Mouse (Mus musculus) c-Kit-positive CD71-positive TER-119-negative erythroid progenitor cells, embryonic 14.5 days (primary cell): ENCODE measurements around the gene Krtcap2.

Experiments used
- DNase-seq: peaks from one replicate; pipeline ENCODE4 v3.0.0-alpha.2; 2013; ENCODE audit warnings: low read depth

The Krtcap2 gene

GRCm38 (mm10) chr3:89225321-89225815 lies 20.4 kb upstream of the Krtcap2 start:
- DNase-seq: no peak

- DNase-seq: no peak
Measured at GRCm38 (mm10) chr3:89225918-89226317, 19.8 kb upstream of the Krtcap2 start.

DNA sequence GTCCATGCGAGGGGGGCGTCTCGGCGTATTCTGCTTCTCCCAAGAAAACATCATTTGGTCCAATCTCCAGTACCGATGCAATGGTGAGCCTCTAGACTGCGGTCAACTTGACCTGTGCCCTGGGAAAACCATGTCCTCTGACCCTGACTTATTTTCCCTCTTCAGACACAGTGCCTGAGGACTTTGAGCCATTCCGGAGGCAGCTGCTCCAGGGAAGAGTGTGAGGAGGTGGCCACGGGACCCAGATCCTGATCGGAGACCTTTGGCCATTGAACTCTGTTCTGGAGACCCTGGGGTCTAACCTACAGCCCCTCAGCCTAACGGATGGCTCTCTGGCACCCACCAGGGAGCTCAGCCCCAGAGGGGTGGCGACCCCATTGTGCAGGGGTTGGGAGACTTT lies 19.4 kb upstream of the Krtcap2 start:
- no peak for DNase-seq

DNA sequence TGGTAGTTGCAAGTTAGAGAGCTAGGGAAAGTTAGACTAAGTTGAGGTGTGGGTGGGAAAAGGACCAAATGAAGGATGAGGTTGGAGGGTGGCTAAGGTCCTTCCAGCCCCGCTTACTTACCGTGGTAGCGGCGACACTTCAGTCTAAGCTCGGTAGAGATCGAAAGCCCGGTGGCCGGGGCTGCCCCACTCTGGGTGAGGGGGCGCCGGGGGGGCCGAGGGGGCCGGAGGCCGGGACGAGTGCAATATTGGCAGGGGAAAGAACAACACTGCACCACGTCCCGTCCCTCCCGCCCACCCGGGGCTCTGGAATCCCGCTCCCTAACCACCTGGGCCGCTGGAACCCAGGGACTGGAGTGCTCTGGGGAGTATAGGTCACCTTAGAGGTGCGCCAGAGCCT lies 18.9 kb upstream of the Krtcap2 start, which contains the start of gene Mtx1:
TSS of gene Mtx1 (minus strand) at position 189 of the 400 bp plus-strand sequence.
- DNase-seq: no peak

- peak; percentile 72 for DNase-seq
Measured at GRCm38 (mm10) chr3:89227307-89228179, 18.2 kb upstream of the Krtcap2 start.

DNA sequence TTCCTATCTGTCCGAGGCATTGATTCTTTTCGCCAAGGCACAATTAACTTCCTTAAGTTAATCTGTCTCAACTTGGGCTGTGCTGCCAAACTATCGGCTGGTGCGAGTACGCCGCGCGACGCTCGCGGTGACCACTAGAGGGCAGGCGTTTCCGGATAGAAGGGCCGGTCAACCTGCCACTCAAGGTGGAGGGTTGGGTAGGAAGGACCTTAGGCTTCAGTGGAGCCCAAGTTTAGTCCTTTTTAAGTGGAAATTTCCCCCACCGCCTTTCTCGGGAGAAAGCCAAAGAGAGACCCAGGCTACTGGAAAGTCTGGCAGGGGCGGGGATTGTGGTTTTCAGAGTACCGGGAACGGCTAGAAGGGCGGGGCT lies 17.6 kb upstream of the Krtcap2 start:
- peak; percentile 74 for DNase-seq

DNA sequence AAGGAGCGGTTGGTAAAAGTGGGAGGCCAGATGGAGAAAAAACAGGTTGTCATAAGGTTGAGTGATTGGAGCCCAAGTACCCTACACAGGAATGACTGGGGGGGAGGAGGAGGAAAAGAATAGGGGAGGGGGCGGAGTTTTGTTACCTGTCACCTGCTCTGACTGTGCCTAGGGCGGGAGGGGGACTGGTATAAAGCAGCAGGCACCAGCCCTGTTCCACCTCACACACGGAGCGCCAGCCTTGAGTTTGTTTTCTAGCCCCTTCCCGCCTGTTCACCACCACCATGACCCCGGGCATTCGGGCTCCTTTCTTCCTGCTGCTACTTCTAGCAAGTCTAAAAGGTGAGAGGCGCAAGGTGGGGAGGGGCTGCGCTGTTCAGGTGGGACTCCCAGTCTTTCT lies 16.9 kb upstream of the Krtcap2 start, which contains the start of gene Muc1:
TSS of gene Muc1 (plus strand) at position 222 of the 400 bp plus-strand sequence.
- no peak for DNase-seq

DNA sequence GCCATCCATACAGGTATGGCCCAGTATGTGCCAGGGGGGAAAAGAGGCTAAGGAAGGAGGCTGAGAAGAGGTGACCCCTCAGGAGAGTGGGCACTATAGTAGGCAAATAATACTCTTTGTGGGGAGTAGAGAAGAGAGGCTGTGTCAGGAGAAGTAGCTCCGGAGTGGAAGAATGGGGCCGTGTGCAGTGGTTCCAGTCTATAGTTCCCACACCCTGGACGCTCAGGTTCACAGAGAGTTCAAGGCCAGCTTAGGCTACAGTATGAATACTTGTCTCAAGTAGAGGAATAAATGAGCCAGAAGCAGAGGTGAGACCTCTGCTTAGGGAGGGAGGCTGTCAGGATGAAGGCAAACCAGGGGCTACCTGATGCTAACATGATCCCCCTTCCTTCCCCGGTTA lies 16.5 kb upstream of the Krtcap2 start:
- DNase-seq: no peak

DNA sequence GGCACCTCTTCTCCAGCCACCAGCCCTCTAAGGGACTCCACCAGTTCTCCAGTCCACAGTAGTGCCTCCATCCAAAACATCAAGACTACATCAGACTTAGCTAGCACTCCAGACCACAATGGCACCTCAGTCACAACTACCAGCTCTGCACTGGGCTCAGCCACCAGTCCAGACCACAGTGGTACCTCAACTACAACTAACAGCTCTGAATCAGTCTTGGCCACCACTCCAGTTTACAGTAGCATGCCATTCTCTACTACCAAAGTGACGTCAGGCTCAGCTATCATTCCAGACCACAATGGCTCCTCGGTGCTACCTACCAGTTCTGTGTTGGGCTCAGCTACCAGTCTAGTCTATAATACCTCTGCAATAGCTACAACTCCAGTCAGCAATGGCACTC lies 15.2 kb upstream of the Krtcap2 start:
- DNase-seq: no peak

DNA sequence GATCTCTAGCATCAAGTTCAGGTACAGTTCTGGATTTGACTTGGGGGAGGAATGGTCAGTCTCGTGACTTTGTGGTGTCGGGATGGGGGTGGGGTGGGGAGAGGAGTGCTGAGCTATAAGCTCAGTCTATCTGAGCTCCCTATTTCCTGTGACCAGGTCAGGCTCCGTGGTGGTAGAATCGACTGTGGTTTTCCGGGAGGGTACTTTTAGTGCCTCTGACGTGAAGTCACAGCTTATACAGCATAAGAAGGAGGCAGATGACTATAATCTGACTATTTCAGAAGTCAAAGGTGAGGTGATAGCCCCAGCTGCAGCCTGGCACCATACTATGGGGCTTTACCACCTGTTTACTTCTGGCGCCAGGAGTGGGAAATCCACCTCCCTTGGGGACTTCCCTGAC lies 14.4 kb upstream of the Krtcap2 start:
- DNase-seq: no peak

- no peak for DNase-seq
Measured at GRCm38 (mm10) chr3:89231772-89232275, 13.9 kb upstream of the Krtcap2 start.

DNA sequence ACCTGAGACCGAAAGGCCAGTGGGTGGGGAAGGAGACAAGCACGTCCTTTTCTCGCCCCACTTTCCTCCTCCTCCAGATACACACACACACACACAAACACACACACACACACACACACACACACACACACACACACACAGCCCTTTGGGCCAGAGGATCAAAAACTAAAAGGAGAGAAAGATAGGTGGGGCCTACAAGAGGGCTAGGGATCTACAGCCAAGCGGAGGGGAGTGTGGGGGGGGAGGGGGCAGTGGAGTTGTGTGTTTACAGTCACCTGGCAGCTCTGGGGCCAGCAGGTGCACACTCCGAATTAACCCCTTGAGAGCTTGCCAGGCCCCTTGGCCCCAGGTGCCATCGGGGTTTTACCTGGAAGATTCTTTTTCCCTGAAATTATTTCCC lies 13.2 kb upstream of the Krtcap2 start:
- no peak for DNase-seq

DNA sequence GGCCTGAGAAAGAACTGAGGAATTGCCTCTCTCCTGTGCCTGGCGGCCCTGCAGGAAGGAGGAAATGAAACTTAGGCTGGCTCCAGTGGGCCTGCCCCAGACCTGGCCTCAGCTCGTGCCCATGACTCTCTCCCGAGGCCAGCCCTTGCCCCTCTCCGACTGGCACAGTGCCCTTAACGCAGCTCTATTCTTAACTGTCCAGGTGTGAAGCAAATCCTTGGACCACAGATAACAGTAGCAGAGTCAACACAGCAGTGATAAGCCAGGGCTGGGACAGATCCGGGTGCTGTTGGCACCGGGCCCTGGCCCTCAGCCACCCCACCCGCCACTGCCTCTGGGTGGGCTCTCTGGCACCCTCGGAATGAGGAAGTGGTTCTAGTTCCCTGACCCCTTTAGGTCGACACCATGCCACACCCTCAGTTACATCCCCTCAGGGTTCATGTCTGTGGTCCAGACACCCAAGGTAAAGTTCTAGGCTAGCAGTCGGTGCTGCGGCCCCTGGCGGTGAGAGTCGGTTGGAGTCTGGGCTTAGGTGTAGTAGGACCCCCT lies 12.1 kb upstream of the Krtcap2 start:
- no peak for DNase-seq

GRCm38 (mm10) chr3:89236516-89236915 lies 9.2 kb upstream of the Krtcap2 start:
- DNase-seq: no peak

DNA sequence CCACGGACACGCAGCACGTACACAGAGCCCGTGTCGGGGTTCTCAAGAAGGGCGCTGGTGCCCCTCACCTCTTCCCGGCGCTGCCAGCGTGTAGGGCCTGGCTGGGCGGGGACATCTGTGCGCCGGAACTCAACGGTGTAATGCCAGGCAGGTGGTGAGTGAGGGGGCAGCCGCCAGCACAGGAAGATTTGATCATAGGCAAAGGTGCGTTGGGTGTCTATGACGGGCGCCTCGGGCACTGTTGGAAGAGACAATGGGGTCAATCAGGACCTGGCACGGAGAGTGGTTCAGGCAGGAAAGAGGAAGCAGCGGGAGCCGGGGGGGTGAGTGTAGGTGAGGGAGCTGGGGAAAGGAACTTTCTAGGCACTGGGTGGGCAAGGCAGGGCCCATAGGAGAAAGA lies 8.1 kb upstream of the Krtcap2 start:
- no peak for DNase-seq

GRCm38 (mm10) chr3:89238494-89238893 lies 7.3 kb upstream of the Krtcap2 start:
- DNase-seq: no peak

DNA sequence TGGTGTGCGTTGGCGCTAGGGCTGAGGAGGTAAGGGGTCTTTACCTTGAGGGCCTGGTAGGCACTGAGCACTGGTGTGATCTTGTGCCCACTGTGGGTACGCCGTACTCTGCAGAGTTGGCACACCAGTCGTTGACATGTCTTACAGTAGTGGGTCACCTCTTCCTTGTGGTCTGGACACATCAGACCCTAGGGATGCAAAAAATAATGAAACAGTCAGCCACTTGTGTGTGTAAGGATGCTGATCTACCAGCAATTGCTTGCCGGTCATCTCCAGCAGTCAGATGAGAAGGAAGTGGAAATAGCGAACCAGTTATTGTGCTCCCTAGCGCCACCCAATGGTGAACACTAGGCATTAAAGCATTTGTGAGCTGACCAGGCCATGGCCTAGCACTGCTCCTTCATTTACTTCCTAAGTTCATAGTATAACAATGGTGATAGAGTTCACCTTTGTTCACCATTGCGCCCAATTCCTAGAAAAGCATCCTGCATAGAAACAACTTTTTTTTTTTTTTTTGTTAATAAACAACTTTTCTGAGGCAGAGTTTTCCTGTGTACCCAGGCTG lies 3.4 kb upstream of the Krtcap2 start:
- DNase-seq: no peak

DNA sequence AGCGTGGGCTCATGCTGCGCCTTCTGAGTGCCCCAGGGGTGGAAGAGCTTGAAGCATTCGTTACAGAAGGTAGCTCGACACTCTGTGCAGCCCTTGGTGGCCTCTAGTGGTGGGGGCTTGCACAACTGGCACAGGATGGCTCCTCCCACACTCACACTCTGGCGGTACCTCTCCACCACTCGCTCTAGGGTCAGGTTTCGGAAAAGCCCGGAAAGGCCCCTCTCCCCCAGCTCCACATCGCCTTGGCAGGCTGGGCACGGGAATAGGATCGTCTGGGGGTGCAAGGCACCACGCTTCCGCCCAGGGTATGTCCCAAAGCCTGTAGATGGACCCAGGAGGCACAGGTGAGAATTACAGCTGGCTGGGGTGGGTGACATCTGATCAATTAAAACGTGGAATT lies 2.2 kb upstream of the Krtcap2 start:
- DNase-seq: no peak

DNA sequence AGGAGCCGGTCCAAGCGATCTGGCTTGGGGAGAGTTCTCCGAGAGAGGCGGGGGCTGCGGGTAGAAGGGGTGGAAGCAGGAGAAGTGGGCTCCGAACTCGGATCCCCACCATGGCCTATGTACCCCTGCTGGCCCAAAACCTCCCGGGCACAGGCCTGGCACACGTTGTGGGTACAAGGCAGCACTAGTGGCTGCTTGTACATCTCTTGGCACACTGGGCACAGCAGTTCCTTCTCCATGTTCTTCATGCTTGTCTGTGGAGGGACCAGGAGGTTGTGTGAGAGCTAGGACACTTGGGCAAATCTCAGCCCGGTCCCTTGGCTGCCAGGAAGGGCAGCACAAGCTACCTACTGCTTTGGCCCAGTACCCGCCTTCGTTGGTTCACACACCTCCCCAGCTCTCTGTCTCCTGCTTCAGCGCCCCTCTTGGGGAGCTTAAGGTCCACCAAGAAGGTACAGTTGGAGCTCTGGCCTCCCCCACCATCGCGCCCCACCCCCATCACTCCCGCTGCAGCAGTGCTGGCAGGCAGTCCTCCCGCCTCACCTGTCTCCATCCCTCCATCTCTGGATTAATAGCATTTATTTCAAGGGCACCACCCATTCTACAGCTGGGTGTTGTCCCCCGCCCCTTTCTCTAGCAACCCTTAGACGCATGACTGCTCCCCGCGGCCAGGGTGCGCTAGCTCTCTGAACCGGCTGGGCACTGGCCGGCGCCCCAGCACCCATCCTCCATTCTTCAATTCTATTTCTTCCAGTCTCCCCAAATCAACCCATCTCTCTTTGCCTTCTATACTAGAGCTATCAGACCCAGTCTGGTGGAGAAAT lies 1.4 kb upstream of the Krtcap2 start:
- DNase-seq: no peak

DNA sequence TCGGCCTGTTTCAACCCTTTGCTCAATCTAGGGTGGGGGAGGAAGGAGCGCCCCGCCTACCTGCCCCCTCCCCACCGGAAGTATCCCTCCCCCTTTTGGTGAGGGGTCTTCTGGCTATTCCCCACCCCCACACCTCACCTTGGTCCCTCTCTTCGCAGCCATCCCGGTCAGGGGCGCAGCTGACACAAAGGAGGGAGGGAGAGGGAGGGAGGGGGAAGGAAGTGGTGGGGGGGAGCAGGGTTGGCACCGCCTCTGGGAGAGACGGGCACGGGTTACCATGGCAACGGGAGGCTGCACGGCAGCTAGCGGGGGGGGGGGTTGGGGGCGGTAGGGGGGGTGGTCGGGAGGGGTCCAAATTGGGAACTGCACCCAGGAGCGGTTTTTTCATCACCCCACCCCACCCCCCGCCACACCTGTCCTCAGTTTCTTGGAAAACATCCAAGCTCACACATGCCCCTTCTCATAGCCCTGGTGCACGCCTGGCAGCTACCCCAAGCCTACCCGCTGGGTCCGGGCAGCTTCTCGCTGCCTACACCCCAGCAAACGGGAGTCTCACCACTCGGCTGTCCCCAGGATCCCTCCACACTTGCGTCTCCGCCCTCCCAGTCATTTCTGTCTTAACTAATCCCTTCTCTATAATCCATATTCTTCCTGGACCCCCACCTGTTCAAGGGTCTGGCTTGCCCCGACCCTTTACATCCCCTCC lies 631 bp upstream of the Krtcap2 start:
- DNase-seq: no peak
